Mouse (Mus musculus): ENCODE results near the gene Slc9a8. TPM values are rescaled to one million over a fixed set of nuclear protein-coding genes. Genes with fewer than 3 reads are reported as not detected.

Gene Slc9a8
- polyA plus RNA-seq, 1 experiment from 2014 or later: 23.9 TPM

- H3K4me3 ChIP-seq (ENCODE audit: low read depth, low read length): no peak overlapping the region
- ATAC-seq (replicated peaks; ENCODE audit: low FRiP score) (no peak), DNase-seq (ENCODE audit: low spot score) (no peak)
- H3K4me1 ChIP-seq (replicated peaks; ENCODE audit: control insufficient read depth, insufficient read depth, low read length): peaks cover 12% of the 10 kb centered on the region
- no peak overlapping the region; the same call in 1 of the 2 replicates for H3K9ac ChIP-seq (ENCODE audit: low read length)
- 81% methylated on average over 5 of the region's 5 CpGs for WGBS
- H3K4me2 ChIP-seq (ENCODE audit: low read depth, low read length, severe bottlenecking): no peak overlapping the region
- H3K9me3 ChIP-seq (ENCODE audit: control insufficient read depth, low read length): no peaks in the 10 kb centered on the region
- H3K27me3 ChIP-seq (ENCODE audit: control insufficient read depth, insufficient read depth, low read length): no peaks in the 10 kb centered on the region
- H3K36me3 ChIP-seq (ENCODE audit: control insufficient read depth, insufficient read depth, low read length): peaks cover 7% of the 10 kb centered on the region; the same call in 1 of the 2 replicates
- no peak overlapping the region for H3K27ac ChIP-seq (ENCODE audit: low read depth, low read length)
Observed at GRCm38 (mm10) chr2:167475596-167475995, 54.1 kb downstream of the Slc9a8 start.

GRCm38 (mm10) chr2:167476200-167476688, 54.7 kb downstream of the Slc9a8 start:
- ATAC-seq (replicated peaks; ENCODE audit: low FRiP score) (peak; percentile 39; the same call in 1 of the 2 replicates), DNase-seq (ENCODE audit: low spot score) (peak; percentile 67)
- Histone ChIP-seq H3K27me3 (ENCODE audit: control insufficient read depth, insufficient read depth, low read length) (no peaks in the 10 kb centered on the region), H3K27ac (ENCODE audit: low read depth, low read length) (no peak overlapping the region), H3K4me3 (ENCODE audit: low read depth, low read length) (no peak overlapping the region), H3K36me3 (ENCODE audit: control insufficient read depth, insufficient read depth, low read length) (peaks cover 7% of the 10 kb centered on the region; the same call in 1 of the 2 replicates), H3K9me3 (ENCODE audit: control insufficient read depth, low read length) (no peaks in the 10 kb centered on the region), H3K9ac (ENCODE audit: low read length) (no peak overlapping the region; the same call in 1 of the 2 replicates), H3K4me1 (replicated peaks; ENCODE audit: control insufficient read depth, insufficient read depth, low read length) (peaks cover 12% of the 10 kb centered on the region), H3K4me2 (ENCODE audit: low read depth, low read length, severe bottlenecking) (no peak overlapping the region)
- 46% methylated on average over 7 of the region's 7 CpGs for WGBS

GRCm38 (mm10) chr2:167476762-167477161, 55.2 kb downstream of the Slc9a8 start:
- H3K27me3 ChIP-seq (ENCODE audit: control insufficient read depth, insufficient read depth, low read length): no peaks in the 10 kb centered on the region

GRCm38 (mm10) chr2:167478128-167478527, 56.6 kb downstream of the Slc9a8 start:
- Histone ChIP-seq H3K4me1 (replicated peaks; ENCODE audit: control insufficient read depth, insufficient read depth, low read length) (peaks cover 12% of the 10 kb centered on the region), H3K36me3 (ENCODE audit: control insufficient read depth, insufficient read depth, low read length) (peaks cover 4% of the 10 kb centered on the region; the same call in 1 of the 2 replicates), H3K27ac (ENCODE audit: low read depth, low read length) (no peak overlapping the region), H3K4me2 (ENCODE audit: low read depth, low read length, severe bottlenecking) (no peak overlapping the region), H3K9ac (ENCODE audit: low read length) (no peak overlapping the region), H3K4me3 (ENCODE audit: low read depth, low read length) (no peak overlapping the region), H3K27me3 (ENCODE audit: control insufficient read depth, insufficient read depth, low read length) (no peaks in the 10 kb centered on the region), H3K9me3 (ENCODE audit: control insufficient read depth, low read length) (no peaks in the 10 kb centered on the region)
- ATAC-seq (replicated peaks; ENCODE audit: low FRiP score) (no peak), DNase-seq (ENCODE audit: low spot score) (no peak)
- 56% methylated on average over 2 of the region's 2 CpGs for WGBS

More at GRCm38 (mm10) chr2:167476762-167477161, 55.2 kb downstream of the Slc9a8 start:
- H3K36me3 ChIP-seq (ENCODE audit: control insufficient read depth, insufficient read depth, low read length): peaks cover 4% of the 10 kb centered on the region; the same call in 1 of the 2 replicates
- H3K4me2 ChIP-seq (ENCODE audit: low read depth, low read length, severe bottlenecking): no peak overlapping the region
- no peak for DNase-seq (ENCODE audit: low spot score)
- H3K4me1 ChIP-seq (replicated peaks; ENCODE audit: control insufficient read depth, insufficient read depth, low read length): peaks cover 12% of the 10 kb centered on the region
- H3K9me3 ChIP-seq (ENCODE audit: control insufficient read depth, low read length): no peaks in the 10 kb centered on the region
- no peak overlapping the region for H3K27ac ChIP-seq (ENCODE audit: low read depth, low read length)
- 77% methylated on average over 4 of the region's 4 CpGs for WGBS
- no peak overlapping the region for H3K9ac ChIP-seq (ENCODE audit: low read length)
- no peak overlapping the region for H3K4me3 ChIP-seq (ENCODE audit: low read depth, low read length)
- ATAC-seq (replicated peaks; ENCODE audit: low FRiP score): no peak

- H3K4me3 ChIP-seq (ENCODE audit: low read depth, low read length): no peak overlapping the region
- H3K4me1 ChIP-seq (replicated peaks; ENCODE audit: control insufficient read depth, insufficient read depth, low read length): peaks cover 12% of the 10 kb centered on the region
- DNase-seq (ENCODE audit: low spot score) (no peak), ATAC-seq (replicated peaks; ENCODE audit: low FRiP score) (no peak)
- H3K4me2 ChIP-seq (ENCODE audit: low read depth, low read length, severe bottlenecking): no peak overlapping the region
- H3K9ac ChIP-seq (ENCODE audit: low read length): no peak overlapping the region
- peaks cover 3% of the 10 kb centered on the region; the same call in 1 of the 2 replicates for H3K36me3 ChIP-seq (ENCODE audit: control insufficient read depth, insufficient read depth, low read length)
- WGBS: 97% methylated on average over 1 of the region's 1 CpGs
- H3K27me3 ChIP-seq (ENCODE audit: control insufficient read depth, insufficient read depth, low read length): no peaks in the 10 kb centered on the region
- H3K27ac ChIP-seq (ENCODE audit: low read depth, low read length): no peak overlapping the region
- no peaks in the 10 kb centered on the region for H3K9me3 ChIP-seq (ENCODE audit: control insufficient read depth, low read length)
Observed at GRCm38 (mm10) chr2:167479501-167479900, 58.0 kb downstream of the Slc9a8 start.

GRCm38 (mm10) chr2:167482681-167483080, 61.2 kb downstream of the Slc9a8 start:
- ATAC-seq (replicated peaks; ENCODE audit: low FRiP score): no peak
- Histone ChIP-seq H3K9me3 (ENCODE audit: control insufficient read depth, low read length) (no peaks in the 10 kb centered on the region), H3K4me3 (ENCODE audit: low read depth, low read length) (no peak overlapping the region), H3K9ac (ENCODE audit: low read length) (no peak overlapping the region), H3K4me2 (ENCODE audit: low read depth, low read length, severe bottlenecking) (no peak overlapping the region), H3K27ac (ENCODE audit: low read depth, low read length) (no peak overlapping the region), H3K36me3 (ENCODE audit: control insufficient read depth, insufficient read depth, low read length) (peaks cover 3% of the 10 kb centered on the region; the same call in 1 of the 2 replicates), H3K4me1 (replicated peaks; ENCODE audit: control insufficient read depth, insufficient read depth, low read length) (no peaks in the 10 kb centered on the region), H3K27me3 (ENCODE audit: control insufficient read depth, insufficient read depth, low read length) (no peaks in the 10 kb centered on the region)
- DNase-seq (ENCODE audit: low spot score): no peak
- WGBS: 94% methylated on average over 4 of the region's 4 CpGs

GRCm38 (mm10) chr2:167483081-167483826, 61.7 kb downstream of the Slc9a8 start:
- Histone ChIP-seq H3K4me2 (ENCODE audit: low read depth, low read length, severe bottlenecking) (no peak overlapping the region), H3K9ac (ENCODE audit: low read length) (no peak overlapping the region), H3K4me3 (ENCODE audit: low read depth, low read length) (no peak overlapping the region), H3K36me3 (ENCODE audit: control insufficient read depth, insufficient read depth, low read length) (peaks cover 3% of the 10 kb centered on the region; the same call in 1 of the 2 replicates), H3K27ac (ENCODE audit: low read depth, low read length) (no peak overlapping the region), H3K9me3 (ENCODE audit: control insufficient read depth, low read length) (no peaks in the 10 kb centered on the region), H3K27me3 (ENCODE audit: control insufficient read depth, insufficient read depth, low read length) (no peaks in the 10 kb centered on the region), H3K4me1 (replicated peaks; ENCODE audit: control insufficient read depth, insufficient read depth, low read length) (no peaks in the 10 kb centered on the region)
- ATAC-seq (replicated peaks; ENCODE audit: low FRiP score): no peak
- DNase-seq (ENCODE audit: low spot score): no peak
- 92% methylated on average over 27 of the region's 27 CpGs for WGBS

- H3K36me3 ChIP-seq (ENCODE audit: control insufficient read depth, insufficient read depth, low read length): peaks cover 3% of the 10 kb centered on the region; the same call in 1 of the 2 replicates
- H3K4me2 ChIP-seq (ENCODE audit: low read depth, low read length, severe bottlenecking): no peak overlapping the region
- DNase-seq (ENCODE audit: low spot score) (no peak), ATAC-seq (replicated peaks; ENCODE audit: low FRiP score) (no peak)
- H3K27ac ChIP-seq (ENCODE audit: low read depth, low read length): no peak overlapping the region
- no peak overlapping the region for H3K4me3 ChIP-seq (ENCODE audit: low read depth, low read length)
- WGBS: 94% methylated on average over 24 of the region's 24 CpGs
- H3K9me3 ChIP-seq (ENCODE audit: control insufficient read depth, low read length): no peaks in the 10 kb centered on the region
- H3K4me1 ChIP-seq (replicated peaks; ENCODE audit: control insufficient read depth, insufficient read depth, low read length): no peaks in the 10 kb centered on the region
- no peak overlapping the region for H3K9ac ChIP-seq (ENCODE audit: low read length)
- H3K27me3 ChIP-seq (ENCODE audit: control insufficient read depth, insufficient read depth, low read length): no peaks in the 10 kb centered on the region
Observed at GRCm38 (mm10) chr2:167483827-167484410, 62.4 kb downstream of the Slc9a8 start.
